Mouse (Mus musculus) kidney, adult 11 months (tissue): ENCODE data around the gene Ovol1.

Source experiments
- DNase-seq: peaks from one replicate; pipeline ENCODE4 v3.0.0; 2022

Ovol1 gene

GRCm38 (mm10) chr19:5568470-5569140 lies 8.2 kb upstream of the Ovol1 start:
- peak; percentile 78 for DNase-seq

DNA sequence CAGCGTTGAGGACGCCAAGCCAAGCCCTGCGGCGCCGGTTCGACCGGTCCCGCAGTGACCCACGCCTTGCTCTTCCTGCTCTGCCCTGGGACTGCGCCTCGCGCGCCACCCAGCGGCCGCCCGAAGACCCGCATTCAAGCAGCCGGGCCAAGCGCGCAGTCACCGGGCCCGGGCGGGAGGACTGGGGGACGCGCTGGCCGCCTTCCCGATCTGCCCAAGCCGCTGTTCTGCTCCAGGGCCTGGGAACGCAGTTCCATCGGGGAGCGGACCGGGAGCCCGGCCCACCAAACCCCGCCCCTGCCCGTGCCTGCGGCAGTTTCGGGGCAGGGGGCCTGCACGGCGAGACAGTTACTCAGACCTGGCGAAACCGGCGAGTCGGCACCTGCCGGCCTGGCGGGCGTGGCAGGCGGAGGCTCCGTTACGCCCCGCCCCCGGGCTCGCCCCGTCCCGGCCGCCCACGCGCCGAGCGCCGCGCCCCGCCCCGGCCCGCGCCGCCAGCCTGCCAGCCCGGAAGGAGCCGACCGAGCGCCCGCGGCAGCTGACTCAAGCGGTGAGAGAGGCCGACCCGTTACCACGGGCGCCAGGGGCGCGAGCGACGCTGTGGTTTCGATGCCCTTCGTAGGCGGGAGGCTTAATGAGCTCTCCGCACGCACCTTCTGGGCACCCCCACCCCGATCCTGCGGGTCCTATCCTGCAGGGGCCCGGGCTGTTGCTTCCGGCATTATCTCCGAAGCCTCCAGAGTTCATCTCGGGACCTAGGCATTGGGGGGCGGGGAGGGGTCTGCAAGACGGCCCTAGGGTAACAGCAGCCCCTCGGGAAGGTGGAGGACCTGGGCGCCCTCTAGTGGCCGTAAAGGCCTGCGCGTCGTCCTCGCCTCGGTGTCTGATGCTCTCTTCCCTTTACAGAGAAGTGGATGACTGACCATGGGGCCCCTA lies 7.4 kb upstream of the Ovol1 start, which contains the start of gene Ap5b1:
Gene Ap5b1, plus strand, starts transcription at position 492 of the 936 bp plus-strand sequence.
- peak; percentile 93 for DNase-seq

- no peak for DNase-seq
Observed at GRCm38 (mm10) chr19:5567180-5567533, 6.7 kb upstream of the Ovol1 start.

DNA sequence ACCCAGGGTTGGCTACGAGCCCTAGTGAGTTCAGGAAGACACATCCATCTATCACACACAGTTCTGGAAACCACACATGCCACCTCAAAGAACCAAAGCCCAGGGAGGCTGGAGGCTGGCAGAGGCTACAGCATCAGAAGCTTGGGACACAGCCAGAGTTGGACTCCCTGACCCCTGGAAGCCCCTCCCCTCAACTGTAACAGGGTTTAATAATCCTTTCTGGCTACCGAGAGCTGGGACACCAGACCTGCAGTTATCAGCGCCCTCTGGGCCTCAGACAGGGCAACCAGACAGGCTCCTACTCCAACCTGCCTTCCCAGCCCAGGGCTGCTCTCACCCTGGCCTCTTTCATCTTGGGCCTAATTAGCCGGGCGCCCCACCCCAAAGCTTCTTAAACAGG lies 5.9 kb upstream of the Ovol1 start:
- peak; percentile 77 for DNase-seq

- DNase-seq: no peak
Observed at GRCm38 (mm10) chr19:5562776-5563175, 2.3 kb upstream of the Ovol1 start.

DNA sequence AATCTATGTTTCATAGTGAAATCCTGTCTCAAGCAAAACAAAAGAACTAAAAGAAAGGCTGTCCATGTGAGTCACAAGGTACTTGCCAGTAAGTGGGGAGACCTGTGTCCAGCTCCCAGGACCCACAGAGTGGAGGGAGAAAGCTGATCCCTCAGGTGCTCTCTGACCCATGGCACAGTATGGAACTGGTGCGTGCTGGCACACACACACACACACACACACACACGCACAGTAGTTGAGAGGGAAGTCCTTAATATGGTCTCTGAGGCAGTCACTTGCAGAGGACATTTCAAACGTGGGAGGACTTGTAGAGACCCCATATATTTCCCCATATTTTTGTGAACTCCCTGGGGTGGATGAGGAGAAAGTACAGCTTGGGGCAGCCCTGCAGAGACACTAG lies 1.4 kb upstream of the Ovol1 start:
- DNase-seq: no peak

DNA sequence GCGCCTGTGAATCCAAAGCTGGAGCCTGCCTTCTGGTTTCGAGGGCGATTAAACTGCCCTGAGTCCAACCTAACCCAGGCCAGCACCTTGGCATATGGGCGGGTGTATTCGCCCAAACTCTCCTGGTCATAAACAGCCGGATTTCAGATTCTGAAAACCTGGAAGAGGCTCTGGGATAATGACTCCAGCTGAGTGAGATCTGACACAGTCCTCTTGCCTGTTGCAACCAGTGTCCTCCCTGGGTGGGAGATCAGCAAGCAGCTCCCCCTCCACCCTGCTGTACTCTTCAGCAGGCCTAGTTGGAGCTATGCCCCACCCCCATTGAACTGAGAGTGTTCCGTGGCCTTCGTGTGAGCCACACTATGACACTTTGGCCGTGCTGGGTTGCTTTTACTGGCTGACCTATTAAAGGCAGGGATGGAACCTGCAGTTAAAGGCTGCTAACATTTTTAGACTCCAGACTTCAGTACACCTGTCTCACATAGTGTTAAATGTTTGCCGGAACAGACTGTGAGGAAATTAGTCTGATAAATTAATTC lies 875 bp upstream of the Ovol1 start:
- DNase-seq: peak; percentile 82

DNA sequence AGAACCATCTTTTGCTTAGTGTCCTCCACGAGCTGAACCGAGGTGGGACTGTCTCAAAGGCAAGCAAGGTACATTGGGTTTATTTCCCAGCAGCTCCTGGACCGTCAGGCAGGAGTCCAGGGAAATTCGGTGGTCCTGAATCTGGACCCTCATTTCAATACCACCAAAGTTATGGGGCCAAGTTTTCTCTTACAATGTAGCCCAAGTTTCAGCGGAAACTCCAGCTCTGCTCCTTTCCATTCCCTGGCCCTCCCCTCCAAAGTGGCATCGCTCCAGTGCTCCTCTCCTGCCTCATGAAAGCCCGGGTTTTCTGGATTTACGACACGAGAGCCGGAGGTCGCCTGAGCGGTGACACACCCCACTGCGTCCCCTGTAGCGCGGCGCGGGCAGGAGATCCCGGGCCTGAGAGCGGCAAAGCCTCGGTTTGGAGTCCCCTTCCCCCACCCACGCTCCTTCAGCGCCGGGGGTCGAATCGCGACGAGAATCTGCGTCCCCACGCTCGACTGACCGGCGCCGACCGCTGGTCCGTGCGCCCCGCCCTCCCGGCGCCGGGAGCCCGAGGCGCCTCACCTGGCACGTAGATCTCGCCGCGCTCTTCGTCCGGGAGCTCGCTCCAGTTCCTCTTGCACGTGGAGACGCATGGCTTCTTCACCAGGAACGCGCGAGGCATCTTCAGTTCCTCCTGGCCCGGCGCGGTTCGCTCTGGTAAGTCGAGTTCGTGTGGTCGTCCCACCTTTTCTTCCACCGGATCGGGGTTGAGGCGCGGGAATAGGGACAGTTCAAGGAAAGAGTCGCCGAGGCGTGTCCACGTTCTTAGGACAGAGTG lies 602 bp downstream of the Ovol1 start:
- DNase-seq: peak; percentile 43

DNA sequence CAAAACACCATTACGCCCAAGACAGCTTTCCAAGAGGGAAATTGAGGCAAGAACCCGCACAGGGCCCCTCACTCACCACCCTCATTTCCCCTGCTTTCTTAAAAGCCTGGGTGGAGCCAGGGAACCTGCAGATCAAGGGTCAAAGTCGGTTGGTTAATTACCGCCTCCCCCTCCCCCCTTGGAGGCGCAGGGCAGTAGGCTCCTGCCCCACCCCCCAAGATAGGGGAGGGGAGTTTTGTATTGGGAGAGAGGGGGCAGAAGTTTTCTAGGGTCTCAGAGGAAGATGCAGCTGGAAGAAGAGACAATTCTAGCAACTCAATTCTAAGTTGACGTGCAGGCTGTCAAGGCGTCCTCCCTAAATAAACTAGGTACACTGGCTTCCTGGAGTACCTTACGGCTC lies 1.2 kb downstream of the Ovol1 start:
- DNase-seq: peak; percentile 72

DNA sequence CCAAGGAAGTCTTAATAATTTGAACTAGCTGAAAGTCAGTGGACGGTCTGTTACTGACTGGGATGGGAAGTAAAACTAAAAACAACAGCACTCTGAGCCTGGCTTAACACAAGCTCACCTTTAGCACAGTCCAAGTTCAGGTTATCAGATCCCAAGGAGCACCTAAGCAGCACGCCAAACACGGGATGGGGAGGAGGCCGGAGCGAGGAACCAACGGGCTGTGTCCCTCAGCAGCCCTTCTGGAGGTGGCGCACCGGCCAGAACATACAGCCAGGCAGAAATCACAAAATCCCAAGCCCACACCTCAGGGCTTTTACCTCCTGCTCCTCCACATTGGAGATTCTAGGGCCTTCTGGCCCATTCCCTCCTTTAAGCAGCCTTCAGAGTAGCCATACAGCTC lies 1.7 kb downstream of the Ovol1 start:
- no peak for DNase-seq

DNA sequence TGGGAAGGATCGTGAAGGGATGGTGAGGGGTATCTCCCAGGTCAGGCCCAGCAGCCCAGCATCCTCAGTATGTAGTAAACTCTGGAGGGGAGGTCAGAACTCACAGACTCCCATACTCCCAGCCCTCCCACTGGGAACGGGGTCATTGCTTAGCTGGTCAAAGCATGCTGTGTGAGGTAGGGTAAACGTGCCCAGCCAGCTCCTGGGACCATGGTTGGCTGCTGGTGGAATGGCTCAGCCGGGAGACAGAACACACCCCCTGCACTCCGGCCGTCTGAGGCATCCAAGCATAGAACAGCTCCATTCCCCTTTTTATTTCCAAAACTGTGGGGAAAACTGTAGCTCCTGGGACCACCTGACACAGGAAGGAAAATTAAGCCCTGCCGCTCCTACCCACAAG lies 2.3 kb downstream of the Ovol1 start:
- peak; percentile 77 for DNase-seq

GRCm38 (mm10) chr19:5554212-5554611 lies 6.2 kb downstream of the Ovol1 start:
- peak; percentile 80 for DNase-seq

DNA sequence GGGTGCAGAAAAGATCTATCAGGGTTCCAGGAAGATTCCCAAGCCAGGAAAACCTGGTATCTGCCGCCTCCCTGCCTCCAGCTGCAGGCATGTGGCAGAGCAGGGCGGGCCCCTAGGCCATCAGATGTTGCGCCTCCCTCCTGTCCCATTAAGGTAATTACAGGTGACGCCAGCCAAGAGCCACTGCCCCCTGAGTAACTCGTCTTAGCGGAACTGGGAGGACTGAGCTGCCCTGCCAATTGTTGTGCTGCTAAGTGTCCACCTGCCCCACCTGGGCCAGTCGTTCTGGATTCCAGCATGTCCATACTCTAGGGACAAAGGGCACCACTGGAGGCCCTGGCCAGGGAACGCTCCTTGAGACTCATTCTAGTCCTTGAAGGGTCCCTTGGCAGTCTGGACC lies 6.6 kb downstream of the Ovol1 start:
- DNase-seq: peak; percentile 65

- no peak for DNase-seq
Observed at GRCm38 (mm10) chr19:5547471-5548056, 12.9 kb downstream of the Ovol1 start.

- DNase-seq: no peak
Observed at GRCm38 (mm10) chr19:5544031-5544430, 16.4 kb downstream of the Ovol1 start.

- DNase-seq: no peak
Observed at GRCm38 (mm10) chr19:5543362-5543761, 17.1 kb downstream of the Ovol1 start.

GRCm38 (mm10) chr19:5538786-5539185 lies 21.7 kb downstream of the Ovol1 start:
- DNase-seq: no peak

DNA sequence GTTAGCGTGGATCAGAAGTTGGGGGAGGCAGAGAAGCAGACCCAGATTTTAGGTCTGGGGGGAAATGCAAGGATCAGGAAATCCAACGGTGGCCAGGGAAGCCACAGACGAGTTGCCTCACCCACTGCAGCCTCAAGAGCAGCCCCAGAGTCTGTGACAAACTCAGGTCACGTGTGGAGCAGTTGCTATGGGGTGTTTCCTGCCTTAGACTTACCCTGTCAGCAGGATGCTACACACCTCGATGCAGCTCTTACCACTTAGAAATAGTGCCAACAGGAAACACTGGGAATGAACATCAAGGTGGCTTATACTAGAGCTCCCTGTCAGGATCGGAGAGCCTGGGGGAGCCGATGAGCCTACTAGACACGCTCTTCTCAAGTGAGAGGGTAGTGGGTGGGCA lies 27.9 kb downstream of the Ovol1 start:
- DNase-seq: no peak

DNA sequence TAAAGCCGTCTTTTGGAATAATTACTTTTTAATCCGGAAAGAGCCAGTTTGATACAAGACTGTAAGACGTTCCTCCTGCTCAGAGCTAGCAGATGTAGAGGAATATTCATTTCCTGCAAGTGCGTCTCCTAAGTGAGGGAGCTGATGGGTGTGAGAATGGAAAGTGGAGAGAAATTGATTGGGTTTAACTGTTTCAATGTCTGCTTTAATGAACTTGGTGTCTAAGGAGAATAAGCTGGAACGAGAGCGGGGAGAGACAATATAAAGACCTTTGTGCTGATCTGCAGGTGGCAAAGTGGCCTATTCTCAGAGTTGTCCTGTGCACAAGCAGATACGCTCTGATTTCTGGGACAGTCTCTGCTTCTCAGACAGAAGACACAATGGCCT lies 30.3 kb downstream of the Ovol1 start:
- no peak for DNase-seq

DNA sequence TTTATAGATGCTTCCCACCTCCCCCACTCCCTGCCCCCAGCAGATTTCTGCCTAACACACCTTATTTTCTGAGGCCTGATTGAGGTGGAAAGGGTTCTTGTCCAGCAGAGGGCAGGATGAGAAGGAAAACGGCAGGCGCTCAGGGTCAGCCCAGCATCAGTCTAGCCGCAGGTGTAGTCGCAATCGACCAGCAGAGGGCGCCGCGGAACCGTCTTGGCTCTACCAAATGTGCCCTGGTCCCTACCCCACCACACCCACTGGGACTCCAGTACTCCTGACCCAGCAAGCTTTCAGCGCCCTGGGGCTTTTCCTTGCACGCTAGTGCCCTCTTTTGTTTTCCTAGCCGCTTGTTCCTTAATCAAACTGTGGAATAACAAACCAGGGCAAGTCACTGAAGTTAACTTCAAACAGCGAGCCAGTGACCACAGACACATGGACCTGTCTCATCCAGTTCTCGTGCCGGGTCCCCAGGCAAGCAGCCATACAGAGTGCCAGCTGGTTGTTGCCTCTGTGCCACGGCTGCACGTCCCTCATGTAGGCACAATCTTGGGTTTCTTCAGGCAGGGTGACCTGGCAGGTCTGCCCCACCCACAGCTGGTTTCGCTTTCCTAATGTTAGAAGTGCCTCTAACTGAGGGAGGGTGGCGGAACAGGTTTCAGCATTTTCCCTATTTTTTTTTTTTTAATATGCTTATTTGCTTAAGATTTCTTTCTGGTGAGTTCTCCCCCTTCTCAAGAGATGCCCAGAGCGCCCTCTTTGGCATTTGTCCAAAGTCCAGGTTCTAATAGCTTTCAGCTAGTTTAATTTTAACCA lies 30.9 kb downstream of the Ovol1 start:
- DNase-seq: peak; percentile 96

DNA sequence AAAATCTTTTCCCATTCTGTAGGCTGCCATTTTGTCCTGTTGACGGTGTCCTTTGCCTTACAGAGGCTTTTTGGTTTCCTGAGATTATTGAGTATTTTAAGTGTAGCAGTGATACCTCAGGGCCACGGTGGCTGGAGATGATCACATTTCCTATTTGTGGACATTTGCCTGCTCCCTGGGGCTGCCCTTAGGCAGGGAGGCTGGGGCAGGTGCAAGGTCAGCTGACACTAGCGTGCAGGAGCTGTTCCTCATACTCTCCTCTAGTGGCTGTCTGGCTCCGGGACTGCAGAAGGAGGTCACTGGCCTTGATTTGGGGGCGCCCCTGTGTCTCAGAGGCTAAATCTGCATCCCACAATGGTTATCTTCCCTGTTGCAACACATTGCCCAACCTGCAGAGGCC lies 35.2 kb downstream of the Ovol1 start:
- DNase-seq: no peak

DNA sequence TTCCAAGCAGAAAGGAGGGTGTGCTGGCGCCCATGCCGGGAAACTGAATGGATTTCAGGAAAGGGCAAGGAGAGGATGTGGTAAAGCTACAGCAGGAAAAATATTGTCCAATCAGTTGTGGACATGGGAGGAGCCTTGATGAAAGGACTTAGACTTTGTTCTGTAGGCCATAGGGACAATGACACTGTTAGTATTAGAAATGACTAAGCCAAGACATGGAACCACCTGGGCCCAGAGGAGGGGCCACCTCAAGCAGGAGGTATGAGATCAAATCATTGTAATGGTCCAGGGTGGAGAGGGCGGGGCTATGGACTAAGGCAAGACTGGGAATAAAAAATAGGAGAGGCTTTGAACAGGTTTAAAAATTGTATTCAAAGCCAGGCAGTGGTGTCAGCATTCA lies 41.7 kb downstream of the Ovol1 start:
- DNase-seq: no peak
